Mouse (Mus musculus) forebrain, embryonic 12.5 days (tissue): ENCODE data around the gene Fastkd2. TPM values are rescaled to one million over a fixed set of nuclear protein-coding genes. Genes with fewer than 3 reads are reported as not detected.

Experiments
- ATAC-seq: fragments of 200-750 bp; cut with Nextera tagmentation; 2 replicates; pipeline ENCODE4 v1.8.0; 2017; ENCODE audit warnings: moderate TSS enrichment; ENCODE audit not compliant: low FRiP score
- H3K27ac ChIP-seq: fragments of 300-500 bp; sonication (generic); 2 replicates; pipeline ENCODE4 v1.5.1; 2016; ENCODE audit warnings: mild to moderate bottlenecking
- H3K27me3 ChIP-seq: fragments of 300-500 bp; sonication (generic); 2 replicates; pipeline ENCODE4 v1.6.1; 2016; ENCODE audit warnings: mild to moderate bottlenecking
- H3K36me3 ChIP-seq: fragments of 300-500 bp; sonication (generic); replicated peaks from 2 replicates; pipeline ENCODE4 v1.6.1; 2016; ENCODE audit warnings: mild to moderate bottlenecking
- H3K4me1 ChIP-seq: fragments of 300-500 bp; sonication (generic); 2 replicates; pipeline ENCODE4 v1.6.1; 2016
- H3K4me2 ChIP-seq: fragments of 300-500 bp; sonication (generic); 2 replicates; pipeline ENCODE4 v1.6.1; 2016; ENCODE audit warnings: mild to moderate bottlenecking, moderate library complexity
- H3K4me3 ChIP-seq: fragments of 300-500 bp; sonication (generic); replicated peaks from 2 replicates; pipeline ENCODE4 v1.5.1; 2016; ENCODE audit warnings: mild to moderate bottlenecking
- H3K9ac ChIP-seq: fragments of 300-500 bp; sonication (generic); 2 replicates; pipeline ENCODE4 v1.6.1; 2016; ENCODE audit warnings: mild to moderate bottlenecking
- H3K9me3 ChIP-seq: fragments of 300-500 bp; sonication (generic); 2 replicates; pipeline ENCODE4 v1.6.1; 2016
- WGBS: fragments of 180-500 bp; shearing (Covaris S2); methylation state at CpG from one replicate; pipeline ENCODE4 v1.1.7; 2016; 5-methylcytosine and 5-hydroxymethylcytosine counted together
- polyA plus RNA-seq: library from polyadenylated mRNA; unstranded; fragments of >200 nt; fragmentation: Nextera tagmentation; extraction: Ambion mirVana; gene quantifications from 2 replicates; pipeline ENCODE4 v1.2.1, GENCODE M21; 2016

Gene Fastkd2
- 57.7 and 69.3 TPM in 2 replicates for polyA plus RNA-seq

DNA sequence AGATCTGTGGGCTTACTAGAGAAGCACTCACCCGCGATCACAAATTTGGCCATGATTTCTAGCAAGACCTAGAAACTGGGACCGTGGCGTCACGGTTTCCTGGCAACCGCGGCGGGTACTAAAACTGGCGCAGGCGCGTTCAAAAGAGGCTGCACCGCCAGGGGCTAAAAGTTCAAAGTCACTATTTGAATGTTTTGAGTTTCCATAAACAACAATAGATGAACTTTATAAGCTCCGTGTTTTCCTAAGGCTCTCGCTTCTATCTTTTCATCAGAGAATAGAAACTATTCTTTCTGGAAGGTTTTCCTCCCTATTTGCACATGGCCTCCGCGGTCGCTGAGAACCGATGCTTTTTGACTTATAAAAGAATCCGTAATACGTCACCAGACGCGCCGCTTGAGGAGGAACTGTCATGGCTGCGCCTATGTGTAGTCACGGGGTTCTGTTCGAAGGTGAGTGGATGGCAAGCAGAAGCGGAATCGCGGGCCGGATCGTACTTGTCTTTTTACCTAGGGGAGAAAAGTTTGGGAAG, at the start of gene Fastkd2, which contains the start of gene Mdh1b:
TSS of gene Fastkd2 (plus strand) at position 375 of the 532 bp plus-strand sequence.
TSS of gene Mdh1b (minus strand) at position 79 of the 532 bp plus-strand sequence.
- Histone ChIP-seq H3K9me3 (no peaks in the 10 kb centered on the region), H3K4me3 (peak within 1 kb of the TSS; percentile 58), H3K36me3 (no peaks in the 10 kb centered on the region), H3K4me2 (peak within 1 kb of the TSS; percentile 65), H3K4me1 (peaks cover 16% of the 10 kb centered on the region), H3K27ac (no peak within 1 kb of the TSS), H3K27me3 (peaks cover 7% of the 10 kb centered on the region), H3K9ac (peak within 1 kb of the TSS; percentile 56)
- under 1% methylated on average over 31 of the region's 31 CpGs for WGBS
- ATAC-seq, result peak; percentile 96

GRCm38 (mm10) chr1:63686827-63687226, 43.6 kb upstream of the Fastkd2 start, which contains the start of gene Dytn:
Gene Dytn, minus strand, starts transcription at chr1:63686927.
- H3K9me3 ChIP-seq, result no peaks in the 10 kb centered on the region
- ATAC-seq, result no peak
- 89% methylated on average over 4 of the region's 4 CpGs for WGBS
- H3K36me3 ChIP-seq, result no peaks in the 10 kb centered on the region
- no peak within 1 kb of the TSS for H3K9ac ChIP-seq
- no peak within 1 kb of the TSS for H3K27ac ChIP-seq
- no peaks in the 10 kb centered on the region for H3K27me3 ChIP-seq
- H3K4me1 ChIP-seq, result no peaks in the 10 kb centered on the region
- no peak within 1 kb of the TSS for H3K4me2 ChIP-seq
- H3K4me3 ChIP-seq, result no peak within 1 kb of the TSS

DNA sequence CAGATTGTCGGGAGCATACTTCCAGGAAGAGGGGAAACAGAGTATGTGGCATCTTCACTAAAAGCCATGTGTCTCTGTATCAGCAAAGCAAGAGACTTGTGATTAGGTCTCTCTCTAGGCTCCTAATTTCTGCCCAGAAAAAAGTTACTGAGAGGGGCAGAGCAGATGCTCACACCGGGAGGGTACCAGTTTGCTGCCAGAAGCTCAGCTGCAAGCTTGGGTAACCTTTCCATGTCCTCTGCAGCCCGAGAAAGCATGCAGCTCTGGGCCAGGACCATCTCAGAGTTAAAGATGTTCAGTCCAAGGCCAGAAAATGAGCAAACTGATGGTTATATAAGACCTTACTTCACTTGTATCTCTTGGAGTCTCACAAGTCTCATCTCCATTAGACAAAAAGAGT, 33.6 kb upstream of the Fastkd2 start:
- no peak overlapping the region for H3K4me2 ChIP-seq
- no peaks in the 10 kb centered on the region for H3K4me1 ChIP-seq
- no peaks in the 10 kb centered on the region for H3K36me3 ChIP-seq
- no peak overlapping the region for H3K27ac ChIP-seq
- no peaks in the 10 kb centered on the region for H3K9me3 ChIP-seq
- WGBS, result 80% methylated on average over 3 of the region's 3 CpGs
- H3K4me3 ChIP-seq, result no peak overlapping the region
- H3K27me3 ChIP-seq, result no peaks in the 10 kb centered on the region
- H3K9ac ChIP-seq, result no peak overlapping the region
- ATAC-seq, result no peak

DNA sequence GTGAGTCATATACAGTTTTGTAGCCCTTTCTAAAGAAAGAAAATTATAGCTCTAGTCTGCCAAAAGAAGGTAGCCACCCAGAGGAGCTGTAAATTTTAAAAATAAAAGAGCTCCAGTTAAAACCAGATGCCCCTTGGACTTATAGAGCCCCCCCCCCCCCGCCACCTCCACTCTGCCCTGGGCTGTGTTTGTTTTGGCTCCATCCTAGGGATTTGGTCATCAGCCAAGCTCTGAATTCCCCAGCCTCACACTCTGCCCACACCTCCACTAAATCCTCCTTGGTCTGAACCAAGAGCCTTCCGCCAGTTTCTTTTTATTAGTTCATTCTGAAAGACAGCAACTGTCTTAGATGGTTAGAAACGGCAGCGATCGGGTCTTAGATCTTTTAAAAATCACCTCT, 24.7 kb upstream of the Fastkd2 start:
- Histone ChIP-seq H3K4me3 (no peak overlapping the region), H3K9me3 (no peaks in the 10 kb centered on the region), H3K27me3 (no peaks in the 10 kb centered on the region), H3K27ac (no peak overlapping the region), H3K9ac (no peak overlapping the region), H3K4me1 (no peaks in the 10 kb centered on the region), H3K36me3 (no peaks in the 10 kb centered on the region), H3K4me2 (no peak overlapping the region)
- WGBS, result 85% methylated on average over 5 of the region's 5 CpGs
- no peak for ATAC-seq

GRCm38 (mm10) chr1:63708876-63709275, 21.5 kb upstream of the Fastkd2 start:
- no peak overlapping the region for H3K4me2 ChIP-seq
- WGBS, result 67% methylated on average over 3 of the region's 3 CpGs
- H3K9me3 ChIP-seq, result no peaks in the 10 kb centered on the region
- H3K4me1 ChIP-seq, result no peaks in the 10 kb centered on the region
- H3K36me3 ChIP-seq, result no peaks in the 10 kb centered on the region
- H3K27ac ChIP-seq, result no peak overlapping the region
- H3K27me3 ChIP-seq, result no peaks in the 10 kb centered on the region
- no peak overlapping the region for H3K9ac ChIP-seq
- no peak overlapping the region for H3K4me3 ChIP-seq
- ATAC-seq, result no peak

GRCm38 (mm10) chr1:63720161-63720560, 10.3 kb upstream of the Fastkd2 start:
- no peaks in the 10 kb centered on the region for H3K9me3 ChIP-seq
- no peak overlapping the region for H3K4me3 ChIP-seq
- ATAC-seq, result no peak
- no peaks in the 10 kb centered on the region for H3K36me3 ChIP-seq
- H3K4me1 ChIP-seq, result no peaks in the 10 kb centered on the region
- H3K4me2 ChIP-seq, result no peak overlapping the region
- H3K27me3 ChIP-seq, result no peaks in the 10 kb centered on the region
- H3K9ac ChIP-seq, result no peak overlapping the region
- H3K27ac ChIP-seq, result no peak overlapping the region
- 76% methylated on average over 7 of the region's 7 CpGs for WGBS

GRCm38 (mm10) chr1:63729796-63730195, 618 bp upstream of the Fastkd2 start:
- Histone ChIP-seq H3K4me3 (peak overlapping the region; percentile 58), H3K27ac (no peak overlapping the region)

DNA sequence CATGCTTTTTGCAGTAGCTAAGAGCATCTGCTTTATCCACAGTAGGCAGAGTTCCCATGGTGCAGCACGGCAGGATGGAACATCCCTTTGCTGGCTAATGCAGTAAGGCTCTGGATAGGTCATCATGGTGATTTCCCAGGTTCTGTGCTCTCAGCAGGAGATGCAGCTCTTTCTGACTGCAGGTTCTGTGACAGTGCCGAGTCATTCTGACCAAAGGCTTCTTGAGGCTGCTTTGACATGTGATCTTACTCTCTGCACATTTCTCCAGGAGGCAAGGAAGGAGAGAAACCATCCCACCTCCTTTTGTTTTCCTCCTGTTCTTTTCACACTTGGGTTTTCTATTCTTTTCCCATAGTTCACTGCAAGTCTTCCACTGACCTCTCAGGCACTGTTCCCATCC, 25.6 kb downstream of the Fastkd2 start:
- peaks cover 15% of the 10 kb centered on the region for H3K36me3 ChIP-seq
- no peaks in the 10 kb centered on the region for H3K4me1 ChIP-seq
- H3K4me3 ChIP-seq, result no peak overlapping the region
- H3K9me3 ChIP-seq, result no peaks in the 10 kb centered on the region
- no peak for ATAC-seq
- H3K27me3 ChIP-seq, result no peaks in the 10 kb centered on the region
- no peak overlapping the region for H3K9ac ChIP-seq
- no peak overlapping the region for H3K27ac ChIP-seq
- WGBS, result 56% methylated on average over 2 of the region's 2 CpGs
- no peak overlapping the region for H3K4me2 ChIP-seq

More at GRCm38 (mm10) chr1:63729796-63730195, 618 bp upstream of the Fastkd2 start:
- H3K27me3 ChIP-seq, result peaks cover 7% of the 10 kb centered on the region
- no peak for ATAC-seq
- H3K9ac ChIP-seq, result peak overlapping the region; percentile 56; the same call in 1 of the 2 replicates
- no peaks in the 10 kb centered on the region for H3K9me3 ChIP-seq
- H3K4me2 ChIP-seq, result peak overlapping the region; percentile 65
- peaks cover 16% of the 10 kb centered on the region for H3K4me1 ChIP-seq
- WGBS, result 40% methylated on average over 8 of the region's 8 CpGs
- no peaks in the 10 kb centered on the region for H3K36me3 ChIP-seq

DNA sequence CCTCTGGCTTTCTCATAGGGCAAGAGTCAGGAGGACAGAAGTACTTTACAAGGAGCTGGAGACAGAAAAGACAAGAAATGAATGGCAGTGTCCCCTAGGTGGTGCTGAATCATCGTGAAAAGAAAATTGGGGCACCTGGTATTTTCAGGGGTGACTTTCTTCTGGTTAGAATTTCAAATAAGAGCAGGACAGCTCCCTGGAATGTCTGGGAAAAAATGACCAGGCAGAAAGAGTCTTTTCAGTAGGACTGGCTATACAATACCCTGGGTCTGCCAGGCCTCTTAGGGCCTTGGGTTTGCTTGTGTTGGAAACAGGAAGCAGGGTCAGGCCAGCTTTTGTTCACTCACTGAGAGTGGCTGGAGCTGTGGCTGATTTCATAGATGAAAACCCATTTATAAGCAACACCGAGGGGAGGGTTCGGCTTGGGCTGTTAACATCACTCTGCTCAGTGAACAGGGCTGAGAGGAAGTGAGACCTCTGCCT, 32.8 kb downstream of the Fastkd2 start:
- H3K9ac ChIP-seq, result no peak overlapping the region
- H3K9me3 ChIP-seq, result no peaks in the 10 kb centered on the region
- 4% methylated on average over 3 of the region's 3 CpGs for WGBS
- ATAC-seq, result peak; percentile 86
- H3K4me2 ChIP-seq, result no peak overlapping the region
- H3K4me3 ChIP-seq, result no peak overlapping the region
- H3K27me3 ChIP-seq, result no peaks in the 10 kb centered on the region
- H3K27ac ChIP-seq, result peak overlapping the region; percentile 81
- H3K36me3 ChIP-seq, result no peaks in the 10 kb centered on the region
- peaks cover 30% of the 10 kb centered on the region for H3K4me1 ChIP-seq

GRCm38 (mm10) chr1:63763881-63764386, 33.5 kb downstream of the Fastkd2 start:
- Histone ChIP-seq H3K9ac (no peak overlapping the region), H3K4me3 (no peak overlapping the region), H3K27me3 (no peaks in the 10 kb centered on the region), H3K27ac (peak overlapping the region; percentile 81), H3K36me3 (no peaks in the 10 kb centered on the region), H3K4me2 (peak overlapping the region; percentile 10; the same call in 1 of the 2 replicates), H3K9me3 (no peaks in the 10 kb centered on the region), H3K4me1 (peaks cover 30% of the 10 kb centered on the region)
- ATAC-seq, result peak; percentile 57
- WGBS, result 11% methylated on average over 7 of the region's 7 CpGs

DNA sequence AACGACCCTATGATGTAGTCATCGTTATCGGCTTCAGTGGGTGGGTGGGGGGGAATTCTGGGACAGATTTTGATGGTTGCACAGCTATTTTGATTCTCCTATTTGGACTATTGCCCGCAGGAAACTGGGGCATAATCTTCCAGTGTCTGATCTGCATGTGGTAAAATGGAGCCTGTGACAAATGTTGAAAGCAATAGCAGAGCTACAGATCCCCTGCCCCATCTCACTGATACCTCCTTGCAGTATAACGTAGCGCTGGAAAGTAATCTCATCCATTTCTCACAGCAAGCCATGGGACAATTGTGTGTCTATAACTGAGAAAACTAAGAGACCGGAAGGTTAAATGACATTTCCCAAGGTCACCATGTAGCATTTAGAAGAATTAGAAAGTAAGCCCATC, 34.0 kb downstream of the Fastkd2 start:
- H3K9me3 ChIP-seq, result no peaks in the 10 kb centered on the region
- peak overlapping the region; percentile 10; the same call in 1 of the 2 replicates for H3K4me2 ChIP-seq
- peaks cover 30% of the 10 kb centered on the region for H3K4me1 ChIP-seq

DNA sequence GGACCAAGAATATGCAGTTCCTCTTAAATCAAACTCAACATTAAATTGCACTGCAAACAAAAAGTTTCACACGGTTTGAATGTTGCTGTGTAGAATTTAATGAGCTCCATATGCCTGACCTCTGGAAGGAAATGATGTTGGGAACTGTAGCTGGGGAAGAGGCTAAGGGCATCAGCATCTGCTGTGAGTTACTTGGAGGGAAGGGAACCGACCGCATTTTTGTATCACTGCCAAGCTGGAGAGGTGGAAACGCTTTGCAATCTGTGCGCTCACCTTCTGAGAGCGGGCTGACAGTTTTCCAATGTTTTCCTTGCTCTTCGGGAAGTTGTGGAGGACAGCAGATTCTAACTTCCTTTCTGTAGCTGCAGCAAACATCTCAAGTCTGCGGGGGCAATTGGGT, 37.7 kb downstream of the Fastkd2 start:
- Histone ChIP-seq H3K4me2 (no peak overlapping the region), H3K9me3 (no peaks in the 10 kb centered on the region), H3K36me3 (no peaks in the 10 kb centered on the region), H3K27me3 (no peaks in the 10 kb centered on the region), H3K4me1 (peaks cover 30% of the 10 kb centered on the region), H3K4me3 (no peak overlapping the region), H3K27ac (no peak overlapping the region), H3K9ac (no peak overlapping the region)
- ATAC-seq, result no peak
- WGBS, result 79% methylated on average over 8 of the region's 8 CpGs

More for the DNA sequence above, 34.0 kb downstream of the Fastkd2 start:
- peak overlapping the region; percentile 81 for H3K27ac ChIP-seq
- no peak overlapping the region for H3K4me3 ChIP-seq
- no peaks in the 10 kb centered on the region for H3K36me3 ChIP-seq
- WGBS, result 53% methylated on average over 7 of the region's 7 CpGs
- H3K9ac ChIP-seq, result no peak overlapping the region
- ATAC-seq, result no peak
- no peaks in the 10 kb centered on the region for H3K27me3 ChIP-seq

DNA sequence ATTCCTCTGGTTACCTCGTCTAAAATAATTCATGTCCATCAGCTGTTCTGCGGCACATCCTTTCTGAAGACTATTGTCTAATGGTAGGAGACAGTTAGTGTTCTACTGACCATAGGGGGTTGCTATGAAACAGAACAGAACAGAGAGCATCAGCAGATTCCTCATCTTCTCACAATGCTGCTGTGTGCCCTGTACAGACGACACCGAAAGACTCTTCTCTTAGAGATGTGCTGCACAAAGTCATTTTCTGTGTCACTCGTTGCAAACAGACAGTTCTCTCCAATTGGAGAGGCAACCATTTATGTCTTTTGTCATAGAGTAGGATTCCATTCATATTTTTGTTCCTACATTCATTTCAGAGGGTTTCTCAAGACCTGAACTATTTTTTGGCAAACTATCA, 38.8 kb downstream of the Fastkd2 start, which contains the start of gene 4933402D24Rik:
TSS of gene 4933402D24Rik (minus strand) at position 101 of the 400 bp plus-strand sequence.
- 84% methylated on average over 5 of the region's 5 CpGs for WGBS
- Histone ChIP-seq H3K4me1 (peaks cover 20% of the 10 kb centered on the region), H3K9ac (no peak within 1 kb of the TSS), H3K4me3 (no peak within 1 kb of the TSS), H3K4me2 (no peak within 1 kb of the TSS), H3K36me3 (no peaks in the 10 kb centered on the region), H3K27me3 (no peaks in the 10 kb centered on the region), H3K9me3 (no peaks in the 10 kb centered on the region), H3K27ac (no peak within 1 kb of the TSS)
- ATAC-seq, result no peak
